ENCODE assay signal across 23 mouse cellular contexts in genomic region chr19:18368612-18369011, GRCm38 (mm10).
DNase-seq lines count a peak whose midpoint lies in the region; ATAC-seq and TF ChIP-seq lines count a peak whose summit lies in the region.
"Had no signal": no experiment of that assay in that cellular context is flagged by ENCODE, and none has a peak within 500 bp of the region (broad histone marks: within the 10 kb centered on the region; RNA-seq: fewer than 3 reads in every experiment).

No protein-coding gene starts in this region.

- intact Hi-C loops in heart, adult 2 months (cut with DNase I), result no loop called here

- no peak overlapping the region for H3K27ac ChIP-seq in heart, adult 2 months
- H3K27ac ChIP-seq: embryonic facial prominence, embryonic 12.5 days; embryonic facial prominence, embryonic 15.5 days; hindbrain, embryonic 12.5 days had no signal

- H3K4me3 ChIP-seq in heart, adult 2 months, result no peak overlapping the region
- H3K4me3 ChIP-seq: embryonic facial prominence, embryonic 12.5 days; embryonic facial prominence, embryonic 15.5 days; hindbrain, embryonic 12.5 days had no signal

- H3K36me3 ChIP-seq in heart, adult 2 months (ENCODE audit: control insufficient read depth, insufficient read depth, low read length), result no peaks in the 10 kb centered on the region
- H3K36me3 ChIP-seq: embryonic facial prominence, embryonic 12.5 days; embryonic facial prominence, embryonic 15.5 days; hindbrain, embryonic 12.5 days had no signal

- H3K79me2 ChIP-seq in heart, adult 2 months (replicated peaks; ENCODE audit: control insufficient read depth, insufficient read depth, low read length), result no peaks in the 10 kb centered on the region

- no peak for TF ChIP-seq EP300 in heart, adult 2 months (IDR thresholded peaks at IDR 0.05; ENCODE audit: insufficient read depth, low read depth, low read length)

- WGBS in heart, adult 2 months, result 85% methylated on average over 6 of the region's 6 CpGs

- TF ChIP-seq CTCF in heart, adult 2 months (IDR thresholded peaks at IDR 0.05), result no peak

- TF ChIP-seq POLR2A in heart, adult 2 months (IDR thresholded peaks at IDR 0.05; ENCODE audit: insufficient read depth, low read depth, low read length), result no peak

- no peak overlapping the region for H3K9ac ChIP-seq in heart, adult 2 months (ENCODE audit: low read depth, low read length)
- H3K9ac ChIP-seq: embryonic facial prominence, embryonic 12.5 days; embryonic facial prominence, embryonic 15.5 days; forebrain, postnatal 0 days; hindbrain, embryonic 12.5 days had no signal

- H3K27me3 ChIP-seq in heart, adult 2 months (ENCODE audit: control insufficient read depth, insufficient read depth, low read length), result no peaks in the 10 kb centered on the region
- H3K27me3 ChIP-seq: embryonic facial prominence, embryonic 12.5 days; embryonic facial prominence, embryonic 15.5 days; hindbrain, embryonic 12.5 days had no signal

- no peak for DNase-seq in frontal cortex, postnatal 36 days (ENCODE audit: low spot score in 2 of 2)
- DNase-seq in layer of hippocampus, adult 9-11 months, result peak; percentile 23
- no peak for DNase-seq in layer of hippocampus, adult 18-20 months (ENCODE audit: low spot score in 2 of 2)
- peak; percentile 10 for DNase-seq in right cerebral cortex, postnatal 25 days
- no peak for DNase-seq in right cerebral cortex, postnatal 4 days
- no peak for DNase-seq in adrenal gland, postnatal 25 days
- no peak for DNase-seq in heart, adult 2 months
- DNase-seq: adrenal gland, adult 2 months; adrenal gland, postnatal 36 days; B cell, adult 2 months; cerebellum, adult 11 months; cerebellum, adult 2 months; cerebellum, adult 9-11 months; cerebellum, postnatal 25 days; forebrain, postnatal 0 days; gastrocnemius, postnatal 10 days; gastrocnemius, postnatal 36 days had no signal

- peak; percentile 80; the same call in 1 of the 2 replicates for ATAC-seq in frontal cortex, adult (ENCODE audit: low TSS enrichment)
- ATAC-seq: forebrain, embryonic 14.5 days; forebrain, postnatal 0 days; hindbrain, embryonic 16.5 days had no signal

- H3K4me1 ChIP-seq in heart, adult 2 months (ENCODE audit: control insufficient read depth, insufficient read depth, low read length), result no peaks in the 10 kb centered on the region
- H3K4me1 ChIP-seq: embryonic facial prominence, embryonic 12.5 days; embryonic facial prominence, embryonic 15.5 days; hindbrain, embryonic 12.5 days had no signal

Comparison
In these comparisons a context has a peak if more than half of its experiments do, and no peak if none do; other contexts are left out.
1. DNase-seq: peak in layer of hippocampus, adult 9-11 months (single experiment) and right cerebral cortex, postnatal 25 days (single experiment); none in frontal cortex, postnatal 36 days (0 of 2), layer of hippocampus, adult 18-20 months (0 of 2), right cerebral cortex, postnatal 4 days (single experiment), adrenal gland, postnatal 25 days (single experiment) and heart, adult 2 months (0 of 2).